Mouse (Mus musculus): Measurements from ENCODE around the gene Proser3. TPM values are rescaled to one million over a fixed set of nuclear protein-coding genes. Genes with fewer than 3 reads are reported as not detected.
A peak's percentile ranks its signal among the peaks of the same experiment; 100 is the strongest.

Proser3 gene
- polyA plus RNA-seq, 1 experiment from 2014 or later = 8.2 TPM

- Histone ChIP-seq H3K27me3 (ENCODE audit: control insufficient read depth, insufficient read depth, low read depth, low read length) (no peaks in the 10 kb centered on the region), H3K9me3 (replicated peaks; ENCODE audit: control insufficient read depth, low read length, poor library complexity, severe bottlenecking) (no peaks in the 10 kb centered on the region), H3K4me3 (ENCODE audit: low read depth, low read length) (no peak overlapping the region), H3K36me3 (ENCODE audit: control insufficient read depth, insufficient read depth, low read length) (peaks cover 19% of the 10 kb centered on the region), H3K4me2 (ENCODE audit: low read length) (peak overlapping the region; percentile 88; the same call in 1 of the 2 replicates), H3K9ac (ENCODE audit: low read depth, low read length) (no peak overlapping the region), H3K27ac (ENCODE audit: low read length) (no peak overlapping the region), H3K4me1 (ENCODE audit: control insufficient read depth, insufficient read depth, low read length) (peaks cover 21% of the 10 kb centered on the region)
- WGBS = 86% methylated on average over 22 of the region's 22 CpGs
- ATAC-seq = no peak
Observed at GRCm38 (mm10) chr7:30553810-30554584, 1.9 kb upstream of the Proser3 start.

DNA sequence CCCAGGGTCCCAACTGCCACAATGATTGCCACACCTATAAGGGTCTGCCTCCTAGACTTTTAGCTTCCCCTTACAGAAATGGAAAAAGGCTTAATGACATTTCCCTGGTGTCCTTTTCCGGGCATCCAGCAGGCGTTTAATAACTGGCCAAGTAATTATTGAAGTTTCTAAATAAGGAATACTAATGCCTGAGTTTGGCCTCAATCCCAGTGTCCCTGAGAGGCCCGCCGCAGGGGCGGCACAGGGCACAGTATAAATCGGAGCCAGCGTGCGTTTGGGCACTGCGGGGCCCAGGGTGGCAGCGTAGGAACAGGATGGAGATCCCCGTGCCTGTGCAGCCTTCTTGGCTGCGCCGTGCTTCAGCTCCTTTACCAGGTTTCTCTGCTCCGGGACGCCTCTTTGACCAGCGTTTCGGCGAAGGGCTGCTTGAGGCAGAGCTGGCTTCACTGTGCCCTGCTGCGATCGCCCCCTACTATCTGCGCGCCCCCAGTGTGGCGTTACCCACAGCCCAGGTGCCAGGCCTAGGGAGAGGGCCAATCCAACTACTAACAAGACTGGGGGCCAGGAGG, 1.0 kb upstream of the Proser3 start:
- 7% methylated on average over 23 of the region's 23 CpGs for WGBS
- Histone ChIP-seq H3K36me3 (ENCODE audit: control insufficient read depth, insufficient read depth, low read length) (peaks cover 19% of the 10 kb centered on the region), H3K9me3 (replicated peaks; ENCODE audit: control insufficient read depth, low read length, poor library complexity, severe bottlenecking) (no peaks in the 10 kb centered on the region), H3K4me1 (ENCODE audit: control insufficient read depth, insufficient read depth, low read length) (peaks cover 12% of the 10 kb centered on the region), H3K27ac (ENCODE audit: low read length) (peak overlapping the region; percentile 79), H3K4me3 (ENCODE audit: low read depth, low read length) (peak overlapping the region; percentile 54), H3K27me3 (ENCODE audit: control insufficient read depth, insufficient read depth, low read depth, low read length) (no peaks in the 10 kb centered on the region), H3K4me2 (ENCODE audit: low read length) (peak overlapping the region; percentile 88), H3K9ac (ENCODE audit: low read depth, low read length) (peak overlapping the region; percentile 65)
- no peak for ATAC-seq

- peak; percentile 72 for ATAC-seq
- WGBS = 4% methylated on average over 10 of the region's 10 CpGs
- Histone ChIP-seq H3K4me3 (ENCODE audit: low read depth, low read length) (peak overlapping the region; percentile 54), H3K4me1 (ENCODE audit: control insufficient read depth, insufficient read depth, low read length) (peaks cover 11% of the 10 kb centered on the region), H3K27me3 (ENCODE audit: control insufficient read depth, insufficient read depth, low read depth, low read length) (no peaks in the 10 kb centered on the region), H3K27ac (ENCODE audit: low read length) (peak overlapping the region; percentile 93), H3K4me2 (ENCODE audit: low read length) (peak overlapping the region; percentile 88), H3K36me3 (ENCODE audit: control insufficient read depth, insufficient read depth, low read length) (peaks cover 12% of the 10 kb centered on the region), H3K9me3 (replicated peaks; ENCODE audit: control insufficient read depth, low read length, poor library complexity, severe bottlenecking) (no peaks in the 10 kb centered on the region), H3K9ac (ENCODE audit: low read depth, low read length) (peak overlapping the region; percentile 63)
Observed at GRCm38 (mm10) chr7:30551445-30552101, 526 bp downstream of the Proser3 start.

DNA sequence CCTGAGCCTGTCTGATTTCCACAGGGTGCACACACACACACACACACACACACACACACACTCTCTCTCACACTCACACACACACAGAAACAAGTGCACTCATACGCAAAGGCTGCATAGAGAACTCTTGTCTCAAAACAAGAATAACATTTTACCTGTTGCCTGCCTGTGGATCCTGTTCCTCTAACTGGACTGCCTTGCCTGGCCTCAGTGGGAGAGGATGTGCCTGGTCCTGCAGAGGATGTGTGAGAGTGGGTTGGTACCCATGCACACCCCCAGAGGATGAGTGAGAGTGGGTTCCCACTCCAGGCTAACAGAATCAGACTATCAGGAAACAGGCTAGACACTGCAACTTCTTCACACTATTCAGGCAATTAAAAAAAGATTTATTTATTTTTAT, 1.5 kb downstream of the Proser3 start:
- WGBS = 95% methylated on average over 1 of the region's 1 CpGs
- H3K27ac ChIP-seq (ENCODE audit: low read length) = no peak overlapping the region
- no peak for ATAC-seq

DNA sequence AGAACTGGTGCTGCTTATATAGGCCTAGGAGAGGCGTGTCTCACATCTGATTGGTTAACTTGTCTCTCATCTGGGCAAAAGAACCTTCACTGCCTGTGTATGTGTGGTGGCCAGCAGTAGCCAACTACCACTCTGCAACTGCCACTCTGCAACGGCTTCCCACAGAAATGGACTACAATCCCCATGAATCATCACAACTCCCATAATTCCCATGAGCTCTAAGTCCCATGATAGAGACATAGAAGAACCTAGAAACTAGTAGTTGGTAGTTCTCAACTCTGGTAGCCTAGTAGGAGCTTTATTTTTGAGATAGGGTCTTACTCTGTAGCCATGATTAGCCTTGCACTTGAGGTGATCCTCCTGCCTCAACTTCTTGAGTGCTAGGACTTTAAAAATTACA, 2.2 kb downstream of the Proser3 start:
- H3K36me3 ChIP-seq (ENCODE audit: control insufficient read depth, insufficient read depth, low read length) = peaks cover 2% of the 10 kb centered on the region
- no peak for ATAC-seq
- no peak overlapping the region for H3K4me3 ChIP-seq (ENCODE audit: low read depth, low read length)
- H3K9ac ChIP-seq (ENCODE audit: low read depth, low read length) = no peak overlapping the region
- peaks cover 11% of the 10 kb centered on the region for H3K4me1 ChIP-seq (ENCODE audit: control insufficient read depth, insufficient read depth, low read length)
- H3K9me3 ChIP-seq (replicated peaks; ENCODE audit: control insufficient read depth, low read length, poor library complexity, severe bottlenecking) = no peaks in the 10 kb centered on the region
- H3K27ac ChIP-seq (ENCODE audit: low read length) = no peak overlapping the region
- H3K4me2 ChIP-seq (ENCODE audit: low read length) = no peak overlapping the region
- WGBS = 91% methylated on average over 1 of the region's 2 CpGs
- H3K27me3 ChIP-seq (ENCODE audit: control insufficient read depth, insufficient read depth, low read depth, low read length) = no peaks in the 10 kb centered on the region

More for the DNA sequence above, 1.5 kb downstream of the Proser3 start:
- Histone ChIP-seq H3K4me1 (ENCODE audit: control insufficient read depth, insufficient read depth, low read length) (peaks cover 11% of the 10 kb centered on the region), H3K4me2 (ENCODE audit: low read length) (no peak overlapping the region), H3K27me3 (ENCODE audit: control insufficient read depth, insufficient read depth, low read depth, low read length) (no peaks in the 10 kb centered on the region), H3K9me3 (replicated peaks; ENCODE audit: control insufficient read depth, low read length, poor library complexity, severe bottlenecking) (no peaks in the 10 kb centered on the region), H3K9ac (ENCODE audit: low read depth, low read length) (no peak overlapping the region), H3K36me3 (ENCODE audit: control insufficient read depth, insufficient read depth, low read length) (peaks cover 8% of the 10 kb centered on the region), H3K4me3 (ENCODE audit: low read depth, low read length) (no peak overlapping the region)

GRCm38 (mm10) chr7:30544327-30544726, 7.8 kb downstream of the Proser3 start:
- WGBS = 93% methylated on average over 2 of the region's 2 CpGs

DNA sequence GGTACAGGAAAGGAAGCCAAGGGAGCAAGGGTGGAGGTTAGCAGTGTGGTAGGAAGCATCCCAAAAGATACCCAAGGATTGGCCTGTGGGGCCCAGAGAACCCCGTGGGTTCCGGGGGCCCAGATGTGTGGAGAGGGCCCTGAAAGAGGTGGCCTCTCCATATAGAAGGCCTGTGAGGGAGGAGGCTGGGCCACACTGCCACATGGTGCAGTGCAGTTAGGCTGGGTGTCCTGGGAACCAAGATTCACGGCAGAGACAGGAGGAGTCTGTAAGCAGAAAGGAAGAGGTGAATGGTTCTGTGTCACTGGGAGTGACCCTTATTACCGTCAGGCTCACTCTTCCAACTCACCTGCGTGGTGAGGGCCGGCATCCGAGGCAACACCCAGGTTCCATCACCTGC, 11.5 kb downstream of the Proser3 start:
- no peak overlapping the region for H3K4me2 ChIP-seq (ENCODE audit: low read length)
- no peak overlapping the region for H3K9ac ChIP-seq (ENCODE audit: low read depth, low read length)
- H3K4me3 ChIP-seq (ENCODE audit: low read depth, low read length) = no peak overlapping the region
- 0 out of 2 replicates have a peak, but pooled peaks cover 7% of the 10 kb centered on the region for H3K36me3 ChIP-seq (ENCODE audit: control insufficient read depth, insufficient read depth, low read length)
- H3K9me3 ChIP-seq (replicated peaks; ENCODE audit: control insufficient read depth, low read length, poor library complexity, severe bottlenecking) = no peaks in the 10 kb centered on the region
- H3K27ac ChIP-seq (ENCODE audit: low read length) = no peak overlapping the region
- WGBS = 91% methylated on average over 7 of the region's 7 CpGs
- no peaks in the 10 kb centered on the region for H3K27me3 ChIP-seq (ENCODE audit: control insufficient read depth, insufficient read depth, low read depth, low read length)
- ATAC-seq = no peak
- peaks cover 5% of the 10 kb centered on the region; the same call in 1 of the 2 replicates for H3K4me1 ChIP-seq (ENCODE audit: control insufficient read depth, insufficient read depth, low read length)

More at GRCm38 (mm10) chr7:30544327-30544726, 7.8 kb downstream of the Proser3 start:
- no peak overlapping the region for H3K27ac ChIP-seq (ENCODE audit: low read length)
- no peaks in the 10 kb centered on the region for H3K4me1 ChIP-seq (ENCODE audit: control insufficient read depth, insufficient read depth, low read length)
- no peaks in the 10 kb centered on the region for H3K27me3 ChIP-seq (ENCODE audit: control insufficient read depth, insufficient read depth, low read depth, low read length)
- no peak overlapping the region for H3K4me2 ChIP-seq (ENCODE audit: low read length)
- no peak for ATAC-seq
- 0 out of 2 replicates have a peak, but pooled peaks cover 7% of the 10 kb centered on the region for H3K36me3 ChIP-seq (ENCODE audit: control insufficient read depth, insufficient read depth, low read length)
- H3K9me3 ChIP-seq (replicated peaks; ENCODE audit: control insufficient read depth, low read length, poor library complexity, severe bottlenecking) = no peaks in the 10 kb centered on the region
- H3K9ac ChIP-seq (ENCODE audit: low read depth, low read length) = no peak overlapping the region
- H3K4me3 ChIP-seq (ENCODE audit: low read depth, low read length) = no peak overlapping the region

DNA sequence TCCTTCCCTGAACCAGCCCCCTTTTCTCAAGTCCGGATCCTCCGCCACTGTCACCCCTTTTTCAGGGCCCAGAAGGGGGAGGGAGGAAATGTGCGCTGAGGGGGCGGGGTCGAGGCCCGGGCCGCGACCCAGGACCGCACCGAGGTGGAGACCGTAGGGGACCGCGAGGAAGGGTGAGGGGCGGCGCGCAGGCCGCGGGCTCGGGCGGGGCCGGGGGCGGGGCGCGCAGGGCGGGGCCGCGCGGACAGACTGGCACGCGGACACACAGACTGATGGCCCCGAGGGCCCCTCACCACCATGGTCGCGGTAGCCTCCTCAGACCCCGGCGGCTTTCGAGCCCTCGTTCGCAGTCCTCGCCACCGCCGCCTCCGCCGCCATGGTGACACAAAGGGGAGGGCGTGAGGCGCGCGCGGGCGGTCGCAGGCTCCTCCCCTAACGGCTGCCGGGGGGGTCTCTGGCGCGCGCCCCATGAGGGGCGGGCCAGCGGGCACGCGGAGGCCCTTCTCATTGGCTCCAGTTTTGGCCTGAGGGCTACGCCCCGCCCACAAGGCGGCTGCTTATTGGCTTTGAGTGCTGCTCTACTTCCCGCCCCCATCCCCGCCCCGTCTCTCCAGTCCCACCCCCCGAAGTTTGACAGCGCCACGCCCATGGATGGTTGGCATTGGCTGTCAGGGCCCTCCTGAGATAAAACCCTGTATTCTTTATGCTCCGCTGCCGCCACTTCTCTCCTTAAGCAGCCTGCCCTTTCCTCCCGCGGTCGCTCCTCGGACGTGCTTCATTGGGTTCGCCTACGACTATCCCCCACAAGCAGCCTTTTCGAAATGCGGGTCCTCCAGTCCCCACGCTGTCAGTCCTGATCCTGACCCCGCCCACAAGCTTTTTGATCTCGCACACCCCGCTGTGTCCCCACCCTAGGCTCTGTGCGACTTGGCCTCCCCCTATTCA, 17.2 kb downstream of the Proser3 start, which contains the start of gene Arhgap33:
TSS of gene Arhgap33 (minus strand) at position 428 of the 945 bp plus-strand sequence.
- Histone ChIP-seq H3K27me3 (ENCODE audit: control insufficient read depth, insufficient read depth, low read depth, low read length) (no peaks in the 10 kb centered on the region), H3K9me3 (replicated peaks; ENCODE audit: control insufficient read depth, low read length, poor library complexity, severe bottlenecking) (no peaks in the 10 kb centered on the region), H3K4me1 (ENCODE audit: control insufficient read depth, insufficient read depth, low read length) (peaks cover 35% of the 10 kb centered on the region), H3K4me3 (ENCODE audit: low read depth, low read length) (peak within 1 kb of the TSS; percentile 80), H3K36me3 (ENCODE audit: control insufficient read depth, insufficient read depth, low read length) (peaks cover 13% of the 10 kb centered on the region; the same call in 1 of the 2 replicates), H3K9ac (ENCODE audit: low read depth, low read length) (peak within 1 kb of the TSS; percentile 93), H3K27ac (ENCODE audit: low read length) (peak within 1 kb of the TSS; percentile 96), H3K4me2 (ENCODE audit: low read length) (peak within 1 kb of the TSS; percentile 89)
- ATAC-seq = peak; percentile 90
- under 1% methylated on average over 71 of the region's 84 CpGs for WGBS

Measured in midbrain, embryonic 16.5 days (tissue).